Mouse (Mus musculus) liver, adult 2 months (tissue): ENCODE results near the gene Tmod1.

Experiments used
- CTCF ChIP-seq: fragments of 200-500 bp; IDR thresholded peaks from 2 replicates; pipeline ENCODE4 v1.5.1; 2011; ENCODE audit warnings: low read depth, low read length, control low read depth
- POLR2A ChIP-seq: fragments of 200-500 bp; IDR thresholded peaks from 2 replicates; pipeline ENCODE4 v1.6.1; 2011; ENCODE audit warnings: low read length, control low read depth; ENCODE audit not compliant: insufficient read depth; ENCODE audit errors: extremely low read depth

DNA sequence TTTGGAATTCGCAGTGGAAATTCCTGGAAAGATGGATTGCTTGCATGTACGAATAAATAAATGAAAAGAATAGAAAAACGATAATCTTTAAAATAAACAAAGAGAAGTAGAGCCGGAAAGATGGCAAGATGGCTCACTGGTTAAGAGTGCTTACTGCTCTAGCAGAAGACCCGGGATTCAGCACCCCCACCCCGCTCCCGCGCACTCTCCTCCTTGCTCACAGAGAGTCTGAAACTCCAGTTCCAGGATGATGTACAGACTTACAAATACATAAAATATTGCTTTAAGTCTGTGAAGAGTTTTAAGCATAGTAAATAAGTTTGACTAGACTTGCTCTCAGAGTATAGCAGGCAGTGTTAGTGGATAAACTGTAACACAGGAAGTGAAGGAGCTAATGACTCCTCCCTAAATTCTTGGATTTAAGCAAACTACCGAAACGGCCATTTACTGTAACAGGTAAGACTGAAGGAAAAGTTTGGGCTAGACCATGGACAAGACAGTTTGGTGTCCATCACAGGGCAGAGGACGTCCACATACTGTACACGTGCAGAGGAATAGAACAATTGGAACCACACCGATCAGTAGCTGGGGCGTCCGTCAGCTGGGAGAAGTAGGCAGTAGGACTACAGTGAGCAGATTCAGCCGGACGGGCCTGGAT lies 99.0 kb downstream of the Tmod1 start:
- no peak for TF ChIP-seq CTCF
- no peak for TF ChIP-seq POLR2A
